ENCODE assay signal across 9 mouse cellular contexts in genomic region chr13:65310849-65311248, GRCm38 (mm10). TPM values are rescaled to one million over a fixed set of nuclear protein-coding genes. Genes with fewer than 3 reads are reported as not detected.
A peak's percentile ranks its signal among the peaks of the same experiment; 100 is the strongest.
DNase-seq lines count a peak whose midpoint lies in the region; ATAC-seq and TF ChIP-seq lines count a peak whose summit lies in the region.
"Not testable (repeated sequence)": the region's sequence is repeated elsewhere in the genome, so short reads cannot be mapped to it uniquely, and the experiment has no call there.
"Had no signal": no experiment of that assay in that cellular context is flagged by ENCODE, and none has a peak within 500 bp of the region (broad histone marks: within the 10 kb centered on the region; RNA-seq: fewer than 3 reads in every experiment).

No protein-coding gene starts in this region.

- WGBS in heart, postnatal 0 days, result 31% methylated on average over 12 of the region's 12 CpGs
- WGBS in kidney, embryonic 16.5 days, result 30% methylated on average over 12 of the region's 12 CpGs
- 27% methylated on average over 12 of the region's 12 CpGs for WGBS in liver, embryonic 13.5 days (ENCODE audit: insufficient replicate concordance)
- 36% methylated on average over 12 of the region's 12 CpGs for whole genome bisulfite sequencing in stomach, postnatal 0 days

- H3K4me1 ChIP-seq in E14TG2a.4 (replicated peaks; ENCODE audit: low read depth, low read length), result peaks cover 16% of the 10 kb centered on the region
- H3K4me1 ChIP-seq in embryonic fibroblast, embryonic 13.5 days (ENCODE audit: control insufficient read depth, insufficient read depth, low read length); heart, postnatal 0 days (ENCODE audit: control insufficient read depth, insufficient read depth); kidney, embryonic 16.5 days (ENCODE audit: insufficient read depth, low read length); liver, embryonic 13.5 days (replicated peaks); stomach, postnatal 0 days (replicated peaks; ENCODE audit: control insufficient read depth, insufficient read depth): not testable (repeated sequence)

- H3K4me3 ChIP-seq in E14TG2a.4 (replicated peaks; ENCODE audit: low read length), result peak overlapping the region; percentile 78
- H3K4me3 ChIP-seq in embryonic fibroblast, embryonic 13.5 days (ENCODE audit: insufficient read depth, low read length), result peak overlapping the region; percentile 8; the same call in 1 of the 2 replicates
- peak overlapping the region; percentile 13 for H3K4me3 ChIP-seq in heart, postnatal 0 days (ENCODE audit: low read depth, low read length)
- H3K4me3 ChIP-seq in kidney, embryonic 16.5 days (ENCODE audit: low read length), result peak overlapping the region; percentile 26
- peak overlapping the region; percentile 16 for H3K4me3 ChIP-seq in liver, embryonic 13.5 days (replicated peaks)
- not testable (repeated sequence) for H3K4me3 ChIP-seq in stomach, postnatal 0 days (ENCODE audit: low read depth, low read length)

- H3K27ac ChIP-seq in embryonic fibroblast, embryonic 13.5 days (ENCODE audit: insufficient read depth, low read length); heart, postnatal 0 days (ENCODE audit: low read depth); kidney, embryonic 16.5 days (ENCODE audit: low read length); liver, embryonic 13.5 days; stomach, postnatal 0 days (replicated peaks): not testable (repeated sequence)

- peak overlapping the region; percentile 52 for H3K4me2 ChIP-seq in heart, postnatal 0 days (ENCODE audit: low read depth, low read length)
- peak overlapping the region; percentile 38 for H3K4me2 ChIP-seq in kidney, embryonic 16.5 days (replicated peaks; ENCODE audit: low read depth, low read length)
- peak overlapping the region; percentile 46 for H3K4me2 ChIP-seq in liver, embryonic 13.5 days
- H3K4me2 ChIP-seq in stomach, postnatal 0 days (replicated peaks; ENCODE audit: low read depth), result not testable (repeated sequence)

- ATAC-seq in heart, postnatal 0 days (ENCODE audit: insufficient read depth, low read depth); kidney, embryonic 16.5 days (ENCODE audit: low FRiP score, low TSS enrichment); liver, embryonic 13.5 days (ENCODE audit: low read depth); stomach, postnatal 0 days (ENCODE audit: low FRiP score, low TSS enrichment): not testable (repeated sequence)

- TF ChIP-seq CTCF in E14TG2a.4 (conservative IDR thresholded peaks at IDR 0.05; ENCODE audit: low read length), result peak; percentile 56
- not testable (repeated sequence) for TF ChIP-seq CTCF in embryonic fibroblast, embryonic 13.5 days (IDR thresholded peaks at IDR 0.05; ENCODE audit: borderline replicate concordance, insufficient read depth, low read length)
- peak; percentile 50 for TF ChIP-seq CTCF in heart, postnatal 0 days (IDR thresholded peaks at IDR 0.05; ENCODE audit: low read depth)
- peak; percentile 63 for TF ChIP-seq CTCF in stomach, postnatal 0 days (IDR thresholded peaks at IDR 0.05; ENCODE audit: low read depth)

- not testable (repeated sequence) for H3K9me3 ChIP-seq in E14TG2a.4 (ENCODE audit: low read length); heart, postnatal 0 days (replicated peaks; ENCODE audit: control insufficient read depth, low read length); liver, embryonic 13.5 days (replicated peaks); stomach, postnatal 0 days (ENCODE audit: control insufficient read depth, low read length)
- H3K9me3 ChIP-seq in kidney, embryonic 16.5 days (ENCODE audit: low read length), result peaks cover 16% of the 10 kb centered on the region

- DNase-seq in c-Kit-positive CD71-negative TER-119-negative erythroid progenitor cells, embryonic 14.5 days (ENCODE audit: low read depth), result peak; percentile 53
- peak; percentile 36 for DNase-seq in heart, postnatal 0 days (ENCODE audit: low spot score)
- DNase-seq in liver, embryonic 13.5 days, result peak; percentile 36
- peak; percentile 49 for DNase-seq in naive thymus-derived CD4-positive, alpha-beta T cell, adult 2 months (ENCODE audit: low read depth)
- DNase-seq in stomach, postnatal 0 days (ENCODE audit: low spot score), result not testable (repeated sequence)

- not testable (repeated sequence) for TF ChIP-seq POLR2A in embryonic fibroblast, embryonic 13.5 days (IDR thresholded peaks at IDR 0.05; ENCODE audit: low read depth, low read length)

- not testable (repeated sequence) for H3K9ac ChIP-seq in heart, postnatal 0 days (replicated peaks; ENCODE audit: low read depth, low read length); kidney, embryonic 16.5 days (replicated peaks; ENCODE audit: low read length); liver, embryonic 13.5 days; stomach, postnatal 0 days (ENCODE audit: low read length)

- not testable (repeated sequence) for H3K27me3 ChIP-seq in E14TG2a.4 (ENCODE audit: insufficient read depth, low read length); heart, postnatal 0 days (ENCODE audit: control insufficient read depth, insufficient read depth, low read length); kidney, embryonic 16.5 days (ENCODE audit: insufficient read depth, low read length); liver, embryonic 13.5 days; stomach, postnatal 0 days (ENCODE audit: control insufficient read depth, insufficient read depth, low read length)

- H3K36me3 ChIP-seq in E14TG2a.4 (ENCODE audit: insufficient read depth, low read length); heart, postnatal 0 days (replicated peaks; ENCODE audit: control insufficient read depth, insufficient read depth, low read length); kidney, embryonic 16.5 days (ENCODE audit: insufficient read depth, low read length); liver, embryonic 13.5 days; stomach, postnatal 0 days (ENCODE audit: control insufficient read depth, insufficient read depth, low read length): not testable (repeated sequence)

- TF ChIP-seq EP300 in heart, postnatal 0 days (IDR thresholded peaks at IDR 0.05; ENCODE audit: low read depth); stomach, postnatal 0 days (optimal IDR thresholded peaks at IDR 0.05): not testable (repeated sequence)

RNA-seq across cellular contexts. Expression of gene Zfp369, which starts 32.2 kb away (rescaled TPM):
- 23.8 and 26.9 TPM in 2 replicates for polyA plus RNA-seq in embryonic fibroblast, embryonic 13.5 days (2011; ENCODE audit: insufficient read length, low read depth, missing spikeins)
- 21.1 and 27.6 TPM in 2 replicates for total RNA-seq in heart, postnatal 0 days (2014; rRNA removed; ENCODE audit: low replicate concordance)
- polyA plus RNA-seq in heart, postnatal 0 days (2015; fragmentation: Nextera tagmentation; extraction: Ambion mirVana), result 5.2 and 6.2 TPM in 2 replicates
- 9.2 and 11.5 TPM in 2 replicates for polyA plus RNA-seq in kidney, embryonic 16.5 days (2015; fragmentation: Nextera tagmentation; extraction: Ambion mirVana)
- 3.5 and 3.7 TPM in 2 replicates for polyA plus RNA-seq in liver, embryonic 13.5 days (2015; fragmentation: Nextera tagmentation; extraction: Ambion mirVana)
- 3.9 and 4.6 TPM in 2 replicates for polyA plus RNA-seq in stomach, postnatal 0 days (2015; fragmentation: Nextera tagmentation; extraction: Ambion mirVana)

RNA-seq across cellular contexts. Expression of gene Gm10775, which starts 51.5 kb away (rescaled TPM):
- not detected in 2 replicates for polyA plus RNA-seq in embryonic fibroblast, embryonic 13.5 days (2011; ENCODE audit: insufficient read length, low read depth, missing spikeins)
- not detected in 2 replicates for total RNA-seq in heart, postnatal 0 days (2014; rRNA removed; ENCODE audit: low replicate concordance)
- not detected in 2 replicates for polyA plus RNA-seq in heart, postnatal 0 days (2015; fragmentation: Nextera tagmentation; extraction: Ambion mirVana)
- polyA plus RNA-seq in kidney, embryonic 16.5 days (2015; fragmentation: Nextera tagmentation; extraction: Ambion mirVana), result not detected in 2 replicates
- polyA plus RNA-seq in liver, embryonic 13.5 days (2015; fragmentation: Nextera tagmentation; extraction: Ambion mirVana), result not detected in 2 replicates
- polyA plus RNA-seq in stomach, postnatal 0 days (2015; fragmentation: Nextera tagmentation; extraction: Ambion mirVana), result not detected in 2 replicates
- total RNA-seq: gastrocnemius, postnatal 36 days had no signal
